8 mouse cellular contexts compared by ENCODE assay signal in the genomic region with DNA sequence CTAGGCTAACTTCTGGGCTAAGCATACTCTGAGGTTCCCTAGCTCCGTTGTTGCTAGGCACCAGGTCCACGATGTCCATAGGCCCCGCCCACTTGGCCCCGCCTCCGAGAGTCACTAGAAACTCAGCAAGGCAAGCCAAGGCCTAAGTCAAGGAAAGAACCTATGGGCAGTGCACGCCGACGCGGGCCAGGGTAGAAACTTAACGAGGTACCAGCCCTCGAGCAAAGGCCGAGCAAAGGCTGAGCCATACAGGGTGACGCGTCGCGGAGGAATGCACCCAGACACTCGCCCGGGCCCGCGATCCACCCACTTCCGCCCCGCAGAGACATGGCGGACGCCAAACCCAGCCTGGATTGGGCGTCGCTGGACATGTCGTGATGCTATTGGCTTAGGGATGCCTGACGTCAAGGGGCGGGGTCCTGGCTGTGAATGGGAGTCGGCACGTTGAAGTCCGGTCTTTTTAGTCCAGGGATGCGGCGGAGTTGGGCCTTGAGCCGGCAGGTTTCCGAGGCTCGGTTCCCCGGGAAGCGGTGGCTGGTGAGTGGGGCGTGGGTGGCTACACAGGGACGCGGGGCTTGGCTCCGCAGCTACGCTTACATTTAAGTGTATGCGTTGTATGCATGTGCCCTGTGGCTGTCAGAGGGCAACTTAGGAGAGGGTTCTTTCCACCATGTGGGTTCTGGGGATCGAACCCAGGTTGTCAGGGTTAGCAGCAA. TPM values are rescaled to one million over a fixed set of nuclear protein-coding genes. Genes with fewer than 3 reads are reported as not detected.
DNase-seq lines count a peak whose midpoint lies in the region; ATAC-seq lines count a peak whose summit lies in the region.

Gene Ttc16, minus strand, starts transcription at position 275 of the 716 bp plus-strand sequence.
Gene Ptrh1, plus strand, starts transcription at position 428 of the 716 bp plus-strand sequence.

- no peaks in the 10 kb centered on the region for H3K9me3 ChIP-seq in intestine, embryonic 14.5 days (ENCODE audit: control insufficient read depth, low read length)

- no peaks in the 10 kb centered on the region for H3K36me3 ChIP-seq in intestine, embryonic 14.5 days (ENCODE audit: control insufficient read depth, insufficient read depth, low read length)

- H3K4me2 ChIP-seq in intestine, embryonic 14.5 days (ENCODE audit: low read length) = peak within 1 kb of the TSS; percentile 82

- DNase-seq in adrenal gland, adult (ENCODE audit: inconsistent age in 2 of 2, low spot score in 1 of 2) = peak; percentile 99 to 100
- DNase-seq in embryo, embryonic 10.5 days (ENCODE audit: low spot score) = peak; percentile 99
- DNase-seq in gastrocnemius, postnatal 25 days = peak; percentile 97
- DNase-seq in intestine, embryonic 14.5 days (ENCODE audit: low spot score) = peak; percentile 98
- DNase-seq in left cerebral cortex, postnatal 14 days (ENCODE audit: low spot score in 2 of 2) = peak; percentile 96 to 97
- DNase-seq in mesoderm, embryonic 11.5 days (ENCODE audit: low read depth, low spot score) = peak; percentile 97
- peak; percentile 96 to 97 for DNase-seq in right cerebral cortex, postnatal 36 days (ENCODE audit: low spot score in 2 of 2)
- DNase-seq in yolk sac, embryonic 10.5 days (ENCODE audit: low spot score) = peak; percentile 98

- under 1% methylated on average over 46 of the region's 46 CpGs for WGBS in intestine, embryonic 14.5 days

- peak within 1 kb of the TSS; percentile 42 for H3K9ac ChIP-seq in intestine, embryonic 14.5 days (ENCODE audit: low read length)

- peak within 1 kb of the TSS; percentile 62 for H3K27ac ChIP-seq in intestine, embryonic 14.5 days (ENCODE audit: low read depth)

- intact Hi-C loops in left cerebral cortex, postnatal 14 days (cut with DNase I) = loop anchor here (10.0 kb wide), 1 partner anchor 149 kb away; no protein-coding TSS in a partner anchor

- H3K4me1 ChIP-seq in intestine, embryonic 14.5 days (replicated peaks; ENCODE audit: control insufficient read depth, insufficient read depth, low read length) = peaks cover 11% of the 10 kb centered on the region

- ATAC-seq in intestine, embryonic 14.5 days (replicated peaks; ENCODE audit: low FRiP score, low TSS enrichment, low read depth) = peak; percentile 98

- H3K27me3 ChIP-seq in intestine, embryonic 14.5 days (replicated peaks; ENCODE audit: control insufficient read depth, insufficient read depth, low read length) = no peaks in the 10 kb centered on the region

- peak within 1 kb of the TSS; percentile 63 for H3K4me3 ChIP-seq in intestine, embryonic 14.5 days (ENCODE audit: low read depth, low read length)

RNA-seq across cellular contexts. Expression of gene Ttc16, which starts in this region (rescaled TPM):
- not detected for total RNA-seq in gastrocnemius, postnatal 25 days (2021)
- 0.13 and 0.20 TPM in 2 replicates for polyA plus RNA-seq in intestine, embryonic 14.5 days (2014; fragmentation: Nextera tagmentation; extraction: Ambion mirVana)
- total RNA-seq in left cerebral cortex, postnatal 14 days (2021) = under 1 TPM; 0.23 to 0.35 TPM

RNA-seq across cellular contexts. Expression of gene Ptrh1, which starts in this region (rescaled TPM):
- 1 to 10 TPM; 2.0 to 2.9 TPM for total RNA-seq in gastrocnemius, postnatal 25 days (2021)
- 4.4 and 5.1 TPM in 2 replicates for polyA plus RNA-seq in intestine, embryonic 14.5 days (2014; fragmentation: Nextera tagmentation; extraction: Ambion mirVana)
- 1 to 10 TPM; 6.1 to 7.6 TPM for total RNA-seq in left cerebral cortex, postnatal 14 days (2021)

Comparison
In these comparisons a context has a peak if more than half of its experiments do, and no peak if none do; other contexts are left out.
1. Peak in every context shown above with its lines: DNase-seq, ATAC-seq, H3K4me3 ChIP-seq and H3K27ac ChIP-seq.